Mouse (Mus musculus): ENCODE results near the gene Zfp433.
"Not testable (repeated sequence)": the region's sequence is repeated elsewhere in the genome, so short reads cannot be mapped to it uniquely, and the experiment has no call there.

Zfp433 gene

DNA sequence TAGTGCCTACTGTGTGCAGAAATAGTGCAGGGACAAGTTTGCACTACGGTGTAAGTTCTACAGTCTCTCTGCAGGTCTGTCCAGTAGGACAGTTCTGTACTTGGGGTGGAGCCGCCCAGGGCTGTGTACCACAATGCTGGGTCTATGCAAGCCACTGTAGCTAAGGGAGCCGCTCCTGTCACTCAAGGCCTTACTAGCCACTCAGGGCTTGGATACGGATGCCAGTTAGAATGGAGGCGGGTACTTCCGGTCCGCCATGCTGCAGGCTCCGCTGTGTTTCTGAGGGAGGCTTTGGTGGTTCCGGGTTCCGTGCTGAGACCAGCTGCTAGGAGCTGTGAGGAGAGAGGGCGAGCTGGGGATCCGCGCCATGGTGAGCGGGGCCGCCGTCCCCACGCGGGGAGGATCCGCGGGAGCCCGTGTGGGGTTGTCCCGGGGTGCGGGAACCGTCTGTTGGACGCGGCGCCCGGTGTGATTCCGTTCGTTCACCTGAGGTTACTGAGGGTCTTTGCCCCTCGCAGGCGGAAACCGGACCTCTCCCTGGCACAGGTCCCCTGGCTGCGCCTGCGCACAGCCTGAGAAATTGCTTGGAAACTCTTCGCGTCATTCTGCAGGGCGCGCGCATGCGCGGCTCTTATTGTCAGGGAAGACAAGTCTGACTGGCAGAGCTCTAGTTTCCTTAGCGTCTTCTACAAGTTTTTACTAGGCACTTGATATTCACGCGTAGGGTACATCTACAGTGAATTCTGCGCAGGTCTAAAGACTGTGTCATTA, at the start of gene Zfp433:
Zfp433 (plus strand) TSS at position 295 of the 771 bp plus-strand sequence.
- not testable (repeated sequence) for DNase-seq (ENCODE audit: low read depth, low spot score)

- no peak for DNase-seq (ENCODE audit: low read depth, low spot score)
These were observed 49.4 kb upstream of the Zfp433 start for GRCm38 (mm10) chr10:81655178-81655577.

DNA sequence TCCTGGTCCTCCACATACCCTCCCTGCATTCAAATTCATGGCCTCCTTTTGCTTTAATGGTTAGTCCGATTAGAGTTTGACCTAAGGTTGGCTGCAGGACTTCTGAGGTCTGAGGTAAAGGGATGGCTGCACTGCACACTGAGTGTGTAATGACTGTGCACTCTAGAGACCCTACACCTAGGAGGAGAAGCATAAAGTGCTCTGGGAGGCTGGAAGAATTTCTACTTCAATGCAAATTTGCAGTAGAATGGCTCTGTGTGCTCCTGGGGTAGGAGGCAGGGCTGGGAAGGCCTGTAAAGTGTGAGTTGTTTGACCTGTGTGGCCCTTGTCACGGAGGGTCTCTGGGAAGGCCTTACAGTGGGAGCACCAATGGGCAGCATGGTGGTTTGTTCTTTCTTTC, 48.5 kb upstream of the Zfp433 start:
- no peak for DNase-seq (ENCODE audit: low read depth, low spot score)

DNA sequence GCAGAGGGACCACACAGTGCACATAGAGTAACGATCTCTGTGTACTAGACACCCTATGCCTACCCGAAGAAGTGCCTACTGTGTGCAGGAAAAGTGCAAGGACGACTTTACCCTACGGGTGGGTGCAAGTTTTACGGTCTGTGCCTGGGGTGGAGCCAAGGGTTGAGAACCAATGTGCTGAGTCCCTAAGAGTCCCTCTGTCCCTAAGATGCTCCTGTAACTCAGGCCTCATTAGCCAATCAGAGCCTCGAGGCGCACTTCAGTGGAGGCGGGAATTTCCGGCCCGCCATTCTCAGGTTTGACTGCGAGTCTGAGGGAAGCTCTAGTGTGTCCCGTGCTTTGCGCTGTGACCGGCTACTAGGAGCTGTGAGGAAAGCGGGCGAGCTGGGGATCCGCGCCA, 17.5 kb upstream of the Zfp433 start:
- DNase-seq (ENCODE audit: low read depth, low spot score) = not testable (repeated sequence)

DNA sequence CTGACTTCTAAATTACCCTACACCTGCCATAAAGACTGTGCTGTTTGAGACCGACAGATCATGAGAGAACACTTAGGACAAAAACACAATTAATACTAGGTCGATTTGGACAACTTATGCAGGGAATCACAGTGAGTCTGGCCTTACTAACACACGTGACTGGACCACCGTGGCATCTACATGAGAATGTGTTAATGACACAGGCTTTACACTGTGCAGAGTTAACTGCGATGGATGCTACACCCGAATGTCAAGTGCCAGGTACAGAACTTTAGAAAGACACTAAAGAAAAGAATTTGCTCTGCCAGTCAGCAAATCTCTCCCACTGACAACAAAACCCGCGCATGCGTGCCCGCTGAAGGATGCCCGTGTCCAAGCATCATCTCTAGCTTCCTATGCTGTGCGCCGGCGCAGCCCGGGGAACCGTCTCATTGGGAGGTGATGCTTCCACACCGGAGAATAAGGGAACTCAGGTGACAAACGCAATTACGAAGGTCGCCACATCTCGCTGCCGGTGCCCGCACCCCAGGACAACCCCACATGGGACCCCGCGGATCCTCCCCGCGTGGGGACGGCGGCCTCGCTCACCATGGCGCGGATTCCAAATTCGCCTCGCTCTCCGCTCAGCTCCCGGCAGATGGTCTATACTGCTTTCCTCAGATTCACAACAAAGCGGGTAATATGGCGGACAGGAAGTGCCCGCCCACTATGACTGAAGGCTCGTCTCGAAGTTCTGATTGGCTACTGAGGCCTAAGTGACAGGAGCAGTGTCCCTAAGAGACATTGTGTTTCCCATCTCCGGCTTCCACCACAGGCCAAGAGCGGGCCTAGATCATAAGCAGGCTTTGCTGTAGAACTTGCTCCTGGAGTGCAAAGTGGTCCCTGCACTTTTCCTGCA, 66.1 kb downstream of the Zfp433 start, which contains the start of gene Gm3055:
Gm3055 (minus strand) TSS at position 656 of the 898 bp plus-strand sequence.
- DNase-seq (ENCODE audit: low read depth, low spot score) = not testable (repeated sequence)

DNA sequence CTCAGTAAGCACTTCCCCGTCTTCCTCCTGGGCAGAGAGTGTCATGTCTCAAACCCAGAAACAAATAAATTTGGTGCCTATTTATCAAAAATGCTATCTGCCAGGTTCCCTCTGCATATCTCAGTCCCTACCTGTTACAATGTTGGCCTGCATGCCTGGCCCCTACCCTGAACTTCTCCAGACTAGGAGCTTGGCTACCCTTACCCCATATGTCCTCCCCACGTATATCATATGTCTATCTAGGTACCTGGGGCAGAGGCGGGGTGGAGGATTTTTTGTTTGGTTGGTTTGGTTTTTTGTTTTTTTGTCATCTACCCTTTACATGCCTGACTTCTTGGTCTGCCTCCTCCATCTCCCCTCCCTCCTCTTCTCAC, 66.8 kb downstream of the Zfp433 start:
- DNase-seq (ENCODE audit: low read depth, low spot score) = not testable (repeated sequence)

All from retina, postnatal 7 days (tissue).